ENCODE assay signal across 9 mouse cellular contexts in genomic region chr10:26372940-26373931, GRCm38 (mm10). TPM values are rescaled to one million over a fixed set of nuclear protein-coding genes. Genes with fewer than 3 reads are reported as not detected.
DNase-seq lines count a peak whose midpoint lies in the region; ATAC-seq lines count a peak whose summit lies in the region.
"Had no signal": no experiment of that assay in that cellular context is flagged by ENCODE, and none has a peak within 500 bp of the region (broad histone marks: within the 10 kb centered on the region; RNA-seq: fewer than 3 reads in every experiment).

No protein-coding gene starts in this region.

- WGBS in embryonic facial prominence, embryonic 13.5 days: under 1% methylated on average over 51 of the region's 51 CpGs
- WGBS in limb, embryonic 12.5 days: under 1% methylated on average over 51 of the region's 51 CpGs
- under 1% methylated on average over 51 of the region's 51 CpGs for WGBS in midbrain, embryonic 14.5 days

- H3K27ac ChIP-seq in embryonic facial prominence, embryonic 13.5 days: peak overlapping the region; percentile 97
- peak overlapping the region; percentile 99 for H3K27ac ChIP-seq in limb, embryonic 12.5 days
- H3K27ac ChIP-seq in midbrain, embryonic 14.5 days (replicated peaks; ENCODE audit: low read depth, low read length): peak overlapping the region; percentile 96

- 0 out of 2 replicates have a peak, but pooled peaks have one; percentile 5 for ATAC-seq in embryonic facial prominence, embryonic 13.5 days (ENCODE audit: insufficient number of reproducible peaks, insufficient read depth, low FRiP score, low TSS enrichment, low read depth)
- peak; percentile 11; the same call in 1 of the 2 replicates for ATAC-seq in limb, embryonic 12.5 days (ENCODE audit: insufficient number of reproducible peaks, insufficient read depth, low FRiP score, low TSS enrichment, low read depth)
- ATAC-seq in midbrain, embryonic 14.5 days (ENCODE audit: low FRiP score, low TSS enrichment): no peak

- H3K4me1 ChIP-seq in embryonic facial prominence, embryonic 13.5 days: peaks cover 20% of the 10 kb centered on the region
- peaks cover 21% of the 10 kb centered on the region for H3K4me1 ChIP-seq in limb, embryonic 12.5 days (replicated peaks)
- peaks cover 17% of the 10 kb centered on the region; the same call in 1 of the 2 replicates for H3K4me1 ChIP-seq in midbrain, embryonic 14.5 days (ENCODE audit: control insufficient read depth, insufficient read depth, low read length)

- no peaks in the 10 kb centered on the region for H3K9me3 ChIP-seq in embryonic facial prominence, embryonic 13.5 days
- H3K9me3 ChIP-seq in limb, embryonic 12.5 days: no peaks in the 10 kb centered on the region
- H3K9me3 ChIP-seq in midbrain, embryonic 14.5 days (ENCODE audit: control insufficient read depth, low read length): no peaks in the 10 kb centered on the region

- peak overlapping the region; percentile 76 for H3K4me3 ChIP-seq in embryonic facial prominence, embryonic 13.5 days
- peak overlapping the region; percentile 95 for H3K4me3 ChIP-seq in limb, embryonic 12.5 days (replicated peaks)
- H3K4me3 ChIP-seq in midbrain, embryonic 14.5 days (replicated peaks; ENCODE audit: low read depth, low read length): peak overlapping the region; percentile 86

- H3K27me3 ChIP-seq in embryonic facial prominence, embryonic 13.5 days: no peaks in the 10 kb centered on the region
- H3K27me3 ChIP-seq in limb, embryonic 12.5 days: no peaks in the 10 kb centered on the region
- no peaks in the 10 kb centered on the region for H3K27me3 ChIP-seq in midbrain, embryonic 14.5 days (ENCODE audit: control insufficient read depth, insufficient read depth, low read length)

- H3K36me3 ChIP-seq in embryonic facial prominence, embryonic 13.5 days: peaks cover 6% of the 10 kb centered on the region; the same call in 1 of the 2 replicates
- peaks cover 14% of the 10 kb centered on the region for H3K36me3 ChIP-seq in limb, embryonic 12.5 days
- H3K36me3 ChIP-seq in midbrain, embryonic 14.5 days (ENCODE audit: control insufficient read depth, insufficient read depth, low read length): 0 out of 2 replicates have a peak, but pooled peaks cover 5% of the 10 kb centered on the region
- H3K36me3 ChIP-seq: G1E had no signal

- peak overlapping the region; percentile 74 for H3K4me2 ChIP-seq in embryonic facial prominence, embryonic 13.5 days
- H3K4me2 ChIP-seq in limb, embryonic 12.5 days: peak overlapping the region; percentile 70
- H3K4me2 ChIP-seq in midbrain, embryonic 14.5 days (ENCODE audit: low read length): peak overlapping the region; percentile 98

- H3K9ac ChIP-seq in embryonic facial prominence, embryonic 13.5 days: peak overlapping the region; percentile 94
- H3K9ac ChIP-seq in limb, embryonic 12.5 days (replicated peaks): peak overlapping the region; percentile 99
- peak overlapping the region; percentile 90 for H3K9ac ChIP-seq in midbrain, embryonic 14.5 days (replicated peaks; ENCODE audit: low read length)

- peak; percentile 61 for DNase-seq in 3134 (ENCODE audit: extremely low read depth, insufficient read length, low spot score)
- peak; percentile 84 to 90 for DNase-seq in adrenal gland, postnatal 36 days
- peak; percentile 91 for DNase-seq in heart, adult 8-10 months (ENCODE audit: low spot score)
- peak; percentile 85 to 90 for DNase-seq in kidney, adult 8-10 months
- DNase-seq in midbrain, embryonic 14.5 days: peak; percentile 93
- peak; percentile 66 for DNase-seq in spleen, adult 12 weeks (ENCODE audit: low spot score)

RNA-seq across cellular contexts. Expression of gene L3mbtl3, which starts 2.5 kb away (rescaled TPM):
- total RNA-seq in adrenal gland, postnatal 36 days (2021): 10 to 100 TPM; 11.8 to 17.9 TPM
- 22.5 and 24.3 TPM in 2 replicates for polyA plus RNA-seq in embryonic facial prominence, embryonic 13.5 days (2015; fragmentation: Nextera tagmentation; extraction: Ambion mirVana)
- 1 to 10 TPM; 6.7 to 7.0 (median 6.9) TPM for total RNA-seq in heart, adult 8-10 months (2022)
- 38.3 and 38.8 TPM in 2 replicates for polyA plus RNA-seq in limb, embryonic 12.5 days (2016; fragmentation: Nextera tagmentation; extraction: Ambion mirVana)
- 29.3 and 35.3 TPM in 2 replicates for polyA plus RNA-seq in midbrain, embryonic 14.5 days (2014; fragmentation: Nextera tagmentation; extraction: Ambion mirVana)
- polyA plus RNA-seq: G1E had no signal
